8 mouse cellular contexts compared by ENCODE assay signal in genomic region chr10:121089312-121089711, GRCm38 (mm10). TPM values are rescaled to one million over a fixed set of nuclear protein-coding genes. Genes with fewer than 3 reads are reported as not detected.
DNase-seq lines count a peak whose midpoint lies in the region; ATAC-seq and TF ChIP-seq lines count a peak whose summit lies in the region.

No protein-coding gene starts in this region.

- peaks cover 4% of the 10 kb centered on the region; the same call in 1 of the 2 replicates for H3K4me1 ChIP-seq in limb, embryonic 12.5 days (replicated peaks)
- H3K4me1 ChIP-seq in limb, embryonic 10.5 days, result peaks cover 8% of the 10 kb centered on the region
- peaks cover 9% of the 10 kb centered on the region for H3K4me1 ChIP-seq in forebrain, embryonic 12.5 days
- peaks cover 6% of the 10 kb centered on the region; the same call in 1 of the 2 replicates for H3K4me1 ChIP-seq in limb, embryonic 14.5 days (ENCODE audit: control insufficient read depth, insufficient read depth, low read length)

- H3K27ac ChIP-seq in limb, embryonic 12.5 days, result no peak overlapping the region
- no peak overlapping the region for H3K27ac ChIP-seq in limb, embryonic 10.5 days
- H3K27ac ChIP-seq in forebrain, embryonic 12.5 days, result no peak overlapping the region
- H3K27ac ChIP-seq in limb, embryonic 14.5 days (replicated peaks; ENCODE audit: low read depth, low read length), result no peak overlapping the region

- no peak for DNase-seq in limb, embryonic 10.5 days (ENCODE audit: low spot score)
- peak; percentile 31 for DNase-seq in limb, embryonic 14.5 days (ENCODE audit: low spot score)
- DNase-seq in retina, postnatal 1 day, result peak; percentile 39
- no peak for DNase-seq in cerebellum, adult 9-10 months
- DNase-seq in adrenal gland, adult 18-20 months (ENCODE audit: low spot score in 2 of 2), result no peak
- DNase-seq in layer of hippocampus, adult 8-10 months (ENCODE audit: low spot score in 2 of 2), result no peak

- no peaks in the 10 kb centered on the region for H3K27me3 ChIP-seq in limb, embryonic 12.5 days
- no peaks in the 10 kb centered on the region for H3K27me3 ChIP-seq in limb, embryonic 10.5 days (ENCODE audit: low read depth, poor library complexity, severe bottlenecking)
- no peaks in the 10 kb centered on the region for H3K27me3 ChIP-seq in forebrain, embryonic 12.5 days
- no peaks in the 10 kb centered on the region for H3K27me3 ChIP-seq in limb, embryonic 14.5 days (ENCODE audit: control insufficient read depth, insufficient read depth, low read length)

- no peak for ATAC-seq in limb, embryonic 12.5 days (ENCODE audit: insufficient number of reproducible peaks, insufficient read depth, low FRiP score, low TSS enrichment, low read depth)
- ATAC-seq in forebrain, embryonic 12.5 days (ENCODE audit: low FRiP score), result no peak
- no peak for ATAC-seq in limb, embryonic 14.5 days (ENCODE audit: low FRiP score, low read depth)

- 0 out of 2 replicates have a peak overlapping the region, but pooled peaks have one; percentile 13 for H3K9ac ChIP-seq in limb, embryonic 12.5 days (replicated peaks)
- H3K9ac ChIP-seq in forebrain, embryonic 12.5 days, result no peak overlapping the region
- no peak overlapping the region for H3K9ac ChIP-seq in limb, embryonic 14.5 days (ENCODE audit: low read depth, low read length, severe bottlenecking)

- WGBS in limb, embryonic 12.5 days, result 7% methylated on average over 6 of the region's 6 CpGs
- WGBS in limb, embryonic 10.5 days, result 9% methylated on average over 6 of the region's 6 CpGs
- 3% methylated on average over 6 of the region's 6 CpGs for WGBS in forebrain, embryonic 12.5 days
- WGBS in limb, embryonic 14.5 days, result 5% methylated on average over 6 of the region's 6 CpGs

- TF ChIP-seq POLR2A in limb, embryonic 14.5 days (IDR thresholded peaks at IDR 0.05; ENCODE audit: borderline replicate concordance, extremely low read depth, insufficient read depth, insufficient read length), result no peak

- H3K4me2 ChIP-seq in limb, embryonic 12.5 days, result no peak overlapping the region
- H3K4me2 ChIP-seq in forebrain, embryonic 12.5 days, result peak overlapping the region; percentile 33
- 0 out of 2 replicates have a peak overlapping the region, but pooled peaks have one; percentile 8 for H3K4me2 ChIP-seq in limb, embryonic 14.5 days (replicated peaks; ENCODE audit: low read depth, low read length, severe bottlenecking)

- no peak overlapping the region for H3K4me3 ChIP-seq in limb, embryonic 12.5 days (replicated peaks)
- H3K4me3 ChIP-seq in limb, embryonic 10.5 days, result no peak overlapping the region
- H3K4me3 ChIP-seq in forebrain, embryonic 12.5 days (replicated peaks), result no peak overlapping the region
- no peak overlapping the region for H3K4me3 ChIP-seq in limb, embryonic 14.5 days (replicated peaks; ENCODE audit: low read length)

- no peaks in the 10 kb centered on the region for H3K9me3 ChIP-seq in limb, embryonic 12.5 days
- H3K9me3 ChIP-seq in limb, embryonic 10.5 days (replicated peaks), result no peaks in the 10 kb centered on the region
- no peaks in the 10 kb centered on the region for H3K9me3 ChIP-seq in forebrain, embryonic 12.5 days
- no peaks in the 10 kb centered on the region for H3K9me3 ChIP-seq in limb, embryonic 14.5 days (ENCODE audit: control insufficient read depth, low read length)

- H3K36me3 ChIP-seq in limb, embryonic 12.5 days, result no peaks in the 10 kb centered on the region
- H3K36me3 ChIP-seq in limb, embryonic 10.5 days, result no peaks in the 10 kb centered on the region
- H3K36me3 ChIP-seq in forebrain, embryonic 12.5 days (replicated peaks), result no peaks in the 10 kb centered on the region
- H3K36me3 ChIP-seq in limb, embryonic 14.5 days (ENCODE audit: control insufficient read depth, insufficient read depth, low read length), result peaks cover 6% of the 10 kb centered on the region; the same call in 1 of the 2 replicates

RNA-seq across cellular contexts. Expression of gene Wif1, which starts 55.6 kb away (rescaled TPM):
- 87.4 and 91.8 TPM in 2 replicates for polyA plus RNA-seq in limb, embryonic 12.5 days (2016; fragmentation: Nextera tagmentation; extraction: Ambion mirVana)
- 18.1 and 35.8 TPM in 2 replicates for polyA plus RNA-seq in limb, embryonic 10.5 days (2016; fragmentation: Nextera tagmentation; extraction: Ambion mirVana)
- 7.0 and 9.2 TPM in 2 replicates for polyA plus RNA-seq in forebrain, embryonic 12.5 days (2016; fragmentation: Nextera tagmentation; extraction: Ambion mirVana)
- 54.3 and 63.7 TPM in 2 replicates for polyA plus RNA-seq in limb, embryonic 14.5 days (2012; rRNA removed)
- 75.1 and 81.1 TPM in 2 replicates for polyA plus RNA-seq in limb, embryonic 14.5 days (2014; fragmentation: Nextera tagmentation; extraction: Ambion mirVana)
- not detected for total RNA-seq in adrenal gland, adult 18-20 months (2021)
- 1 to 10 TPM in 1 of 4 experiments, under 1 TPM in 3; 0.71 to 1.1 (median 0.96) TPM for total RNA-seq in layer of hippocampus, adult 8-10 months (2022)

Comparison
In these comparisons a context has a peak if more than half of its experiments do, and no peak if none do; other contexts are left out.
1. DNase-seq: peak in limb, embryonic 14.5 days (single experiment) and retina, postnatal 1 day (single experiment); none in limb, embryonic 10.5 days (single experiment), cerebellum, adult 9-10 months (single experiment), adrenal gland, adult 18-20 months (0 of 2) and layer of hippocampus, adult 8-10 months (0 of 2).